Mouse (Mus musculus) thymus, adult 2 months (tissue): ENCODE data around the gene A930033H14Rik. TPM values are rescaled to one million over a fixed set of nuclear protein-coding genes. Genes with fewer than 3 reads are reported as not detected.

Experiments used
- DNase-seq: peaks from one replicate; pipeline ENCODE4 v3.0.0; 2021
- H3K27ac ChIP-seq: fragments of 200-500 bp; 2 replicates; pipeline ENCODE4 v1.5.1; 2012; ENCODE audit warnings: low read length, control low read depth; ENCODE audit not compliant: control insufficient read depth, insufficient read depth
- H3K27me3 ChIP-seq: fragments of 200-500 bp; 2 replicates; pipeline ENCODE4 v1.6.1; 2012; ENCODE audit warnings: mild to moderate bottlenecking, low read length, moderate library complexity, mixed read lengths; ENCODE audit not compliant: control insufficient read depth, insufficient read depth
- H3K36me3 ChIP-seq: fragments of 200-500 bp; 2 replicates; pipeline ENCODE4 v1.6.1; 2012; ENCODE audit warnings: mild to moderate bottlenecking, low read length, moderate library complexity; ENCODE audit not compliant: control insufficient read depth, insufficient read depth
- H3K4me1 ChIP-seq: fragments of 200-500 bp; replicated peaks from 2 replicates; pipeline ENCODE4 v1.6.1; 2012; ENCODE audit warnings: low read length; ENCODE audit not compliant: control insufficient read depth, insufficient read depth
- H3K4me3 ChIP-seq: fragments of 200-500 bp; 2 replicates; pipeline ENCODE4 v1.5.1; 2012; ENCODE audit warnings: mild to moderate bottlenecking, low read length, control low read depth, moderate library complexity; ENCODE audit not compliant: control insufficient read depth, insufficient read depth
- CTCF ChIP-seq: fragments of 200-500 bp; IDR thresholded peaks from 2 replicates; pipeline ENCODE4 v1.5.1; 2012; ENCODE audit warnings: mild to moderate bottlenecking, control low read depth, low read length, moderate library complexity, borderline replicate concordance; ENCODE audit not compliant: control insufficient read depth, poor library complexity, insufficient read depth; ENCODE audit errors: extremely low read depth
- POLR2A ChIP-seq: fragments of 200-500 bp; IDR thresholded peaks from 2 replicates; pipeline ENCODE4 v1.6.1; 2012; ENCODE audit warnings: mild to moderate bottlenecking, low read length, control low read depth, moderate library complexity; ENCODE audit not compliant: control insufficient read depth, poor library complexity, insufficient read depth; ENCODE audit errors: extremely low read depth
- WGBS: fragments of 180-500 bp; shearing (Covaris S2); methylation state at CpG from one replicate; pipeline ENCODE4 v1.1.7; 2018; 5-methylcytosine and 5-hydroxymethylcytosine counted together
- polyA plus RNA-seq: library from polyadenylated mRNA; depleted of rRNA; stranded (reverse); fragments of >200 nt; gene quantifications from 2 replicates; pipeline ENCODE4 v1.2.3, GENCODE M21; 2012; rRNA removed

Gene A930033H14Rik
- polyA plus RNA-seq = 0.28 and 0.34 TPM in 2 replicates

DNA sequence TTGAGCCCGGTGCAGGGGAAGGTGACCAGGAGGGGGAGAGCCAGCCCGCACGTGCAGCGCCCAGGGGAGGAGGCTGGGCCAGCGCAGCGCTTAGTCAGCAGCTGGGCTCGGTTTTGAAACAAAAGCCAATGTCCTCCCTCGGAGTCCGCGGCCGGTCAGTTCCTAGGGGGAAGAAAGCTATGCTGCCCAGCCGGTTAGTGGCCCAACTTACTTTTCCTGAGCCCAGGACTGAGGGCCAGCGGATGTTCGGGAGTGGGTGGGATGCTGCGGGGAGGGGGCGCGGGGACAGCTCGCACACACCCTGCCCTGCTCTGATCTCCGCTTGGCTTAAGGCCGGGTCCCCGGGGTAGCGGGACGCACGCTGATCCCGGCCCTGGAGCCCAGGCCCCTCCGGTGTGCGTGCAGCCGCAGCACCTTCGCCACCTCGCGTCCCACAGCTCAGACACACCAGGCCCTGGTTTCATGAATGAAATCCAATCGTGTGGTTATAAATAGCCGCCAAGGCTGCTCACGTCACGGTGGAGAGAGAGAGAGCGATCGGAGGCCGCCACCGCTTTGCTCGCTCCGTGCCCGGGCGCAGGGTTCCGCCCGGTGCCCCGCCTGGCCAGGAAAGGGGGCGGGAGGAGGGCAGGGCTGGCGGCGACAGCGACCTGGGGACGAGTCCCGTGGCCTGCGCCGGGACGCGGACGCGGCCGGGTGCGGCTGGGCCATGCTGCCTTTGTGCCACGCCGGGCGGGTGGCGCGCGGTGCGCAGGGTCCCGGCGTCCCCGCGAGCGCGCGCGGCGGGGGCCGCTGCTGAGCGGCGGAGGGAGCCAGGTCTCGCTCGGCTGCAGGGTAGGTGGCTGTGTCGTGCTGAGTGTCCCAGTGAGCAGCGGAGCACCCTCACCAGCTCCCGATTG lies at the start of gene A930033H14Rik:
TSS of gene A930033H14Rik (minus strand) at position 557 of the 899 bp plus-strand sequence.
- Histone ChIP-seq H3K36me3 (no peaks in the 10 kb centered on the region), H3K4me3 (peak within 1 kb of the TSS; percentile 43), H3K27me3 (peaks cover 9% of the 10 kb centered on the region; the same call in 1 of the 2 replicates), H3K4me1 (peaks cover 2% of the 10 kb centered on the region; the same call in 1 of the 2 replicates), H3K27ac (no peak within 1 kb of the TSS)
- TF ChIP-seq CTCF = no peak
- no peak for TF ChIP-seq POLR2A
- whole genome bisulfite sequencing = under 1% methylated on average over 84 of the region's 84 CpGs
- peak; percentile 34 for DNase-seq

DNA sequence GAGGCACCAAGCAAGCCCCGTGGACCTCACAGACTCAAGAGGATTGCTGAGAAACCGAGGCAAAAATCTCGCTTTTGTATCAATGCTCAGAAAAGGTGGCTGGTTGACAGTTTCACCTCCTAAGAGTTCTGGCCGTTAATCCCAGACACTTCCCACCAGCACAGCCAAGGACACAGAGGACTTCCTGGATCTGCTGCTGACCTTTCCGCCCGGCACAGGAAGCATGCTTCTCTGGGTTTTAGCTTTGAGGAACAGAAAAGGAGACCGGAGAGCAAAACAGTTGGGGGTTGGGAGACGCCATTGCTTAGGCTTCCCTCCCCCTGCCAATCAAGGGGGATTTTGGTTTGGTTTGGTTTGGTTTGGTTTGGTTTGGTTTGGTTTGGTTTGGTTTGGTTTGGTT lies 47.0 kb upstream of the A930033H14Rik start:
- H3K27me3 ChIP-seq = no peaks in the 10 kb centered on the region
- H3K4me1 ChIP-seq = no peaks in the 10 kb centered on the region
- H3K36me3 ChIP-seq = no peaks in the 10 kb centered on the region
- no peak overlapping the region for H3K27ac ChIP-seq
- H3K4me3 ChIP-seq = no peak overlapping the region
- no peak for TF ChIP-seq CTCF
- TF ChIP-seq POLR2A = no peak
- DNase-seq = no peak
- WGBS = 95% methylated on average over 8 of the region's 8 CpGs

DNA sequence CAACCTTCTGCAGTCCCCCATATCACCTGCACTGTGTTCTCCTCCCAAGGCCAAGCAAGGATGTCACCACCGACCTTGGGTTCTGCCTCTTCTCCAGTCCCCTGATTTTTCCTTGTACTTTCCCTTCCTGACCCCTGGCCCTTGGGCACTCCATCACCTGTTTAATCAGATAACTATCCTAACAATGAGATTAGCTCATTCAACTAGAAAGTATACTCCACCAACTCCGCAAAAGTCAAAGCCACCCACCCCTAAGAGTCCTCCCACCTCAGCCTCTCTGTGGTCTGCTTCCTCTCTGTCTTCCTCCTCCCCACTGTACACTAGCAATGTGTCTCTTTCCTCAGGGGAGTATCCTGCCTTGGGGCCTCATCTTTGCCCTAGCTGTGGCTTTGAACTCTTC lies 46.3 kb upstream of the A930033H14Rik start:
- Histone ChIP-seq H3K27ac (no peak overlapping the region), H3K36me3 (no peaks in the 10 kb centered on the region), H3K27me3 (no peaks in the 10 kb centered on the region), H3K4me1 (no peaks in the 10 kb centered on the region), H3K4me3 (no peak overlapping the region)
- WGBS = 44% methylated on average over 2 of the region's 2 CpGs
- TF ChIP-seq CTCF (no peak), POLR2A (no peak)
- no peak for DNase-seq

DNA sequence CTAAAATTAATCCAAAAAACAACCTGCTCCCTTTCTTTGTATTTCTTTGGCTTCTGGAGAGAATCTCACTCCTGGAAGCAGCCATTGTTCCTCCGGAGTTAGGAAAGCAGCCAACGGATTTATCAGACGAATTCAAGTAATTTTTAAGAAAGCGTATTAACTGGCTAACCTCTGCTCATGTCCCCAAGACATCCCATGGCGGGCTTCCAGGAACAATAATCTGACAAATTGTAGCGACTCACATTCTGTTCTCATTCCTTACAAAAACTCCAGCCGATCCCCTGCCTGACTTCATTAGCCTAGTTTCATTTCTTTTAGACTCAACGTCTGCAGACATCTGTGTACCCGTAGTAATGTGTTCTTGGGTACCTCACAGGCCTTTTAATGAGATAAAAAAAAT lies 45.7 kb upstream of the A930033H14Rik start:
- Histone ChIP-seq H3K4me3 (no peak overlapping the region), H3K27me3 (no peaks in the 10 kb centered on the region), H3K27ac (no peak overlapping the region), H3K36me3 (no peaks in the 10 kb centered on the region), H3K4me1 (no peaks in the 10 kb centered on the region)
- no peak for DNase-seq
- WGBS = 92% methylated on average over 9 of the region's 9 CpGs
- no peak for TF ChIP-seq POLR2A
- no peak for TF ChIP-seq CTCF

DNA sequence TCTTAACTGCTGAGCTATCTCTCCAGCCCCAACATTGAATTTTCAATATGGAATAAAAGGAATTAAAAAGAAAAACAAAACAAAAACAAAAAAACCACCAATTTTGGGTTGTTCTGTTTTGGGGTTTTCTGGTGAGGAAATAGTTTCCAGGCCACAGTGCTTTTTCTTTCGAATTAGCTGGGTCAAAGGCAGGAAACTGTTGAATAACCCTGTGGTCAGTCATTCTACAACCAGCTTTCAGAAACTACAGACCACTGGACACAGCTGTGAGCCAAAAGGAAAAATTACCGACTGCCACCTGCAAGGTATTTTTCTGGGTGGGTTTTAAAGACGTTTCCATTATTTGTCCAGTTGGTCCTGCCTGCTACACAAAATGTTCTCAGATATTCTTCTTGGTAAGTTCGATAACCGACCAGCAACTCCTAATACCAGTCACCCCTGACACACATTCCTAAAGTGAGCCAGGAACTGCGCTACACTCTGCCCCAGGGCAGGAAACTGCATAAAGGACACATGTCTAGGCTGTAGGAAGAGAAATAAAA lies 44.8 kb upstream of the A930033H14Rik start:
- H3K27me3 ChIP-seq = no peaks in the 10 kb centered on the region
- H3K4me3 ChIP-seq = no peak overlapping the region
- no peaks in the 10 kb centered on the region for H3K4me1 ChIP-seq
- 50% methylated on average over 6 of the region's 6 CpGs for WGBS
- no peaks in the 10 kb centered on the region for H3K36me3 ChIP-seq
- no peak overlapping the region for H3K27ac ChIP-seq
- DNase-seq = no peak
- no peak for TF ChIP-seq CTCF
- TF ChIP-seq POLR2A = no peak

DNA sequence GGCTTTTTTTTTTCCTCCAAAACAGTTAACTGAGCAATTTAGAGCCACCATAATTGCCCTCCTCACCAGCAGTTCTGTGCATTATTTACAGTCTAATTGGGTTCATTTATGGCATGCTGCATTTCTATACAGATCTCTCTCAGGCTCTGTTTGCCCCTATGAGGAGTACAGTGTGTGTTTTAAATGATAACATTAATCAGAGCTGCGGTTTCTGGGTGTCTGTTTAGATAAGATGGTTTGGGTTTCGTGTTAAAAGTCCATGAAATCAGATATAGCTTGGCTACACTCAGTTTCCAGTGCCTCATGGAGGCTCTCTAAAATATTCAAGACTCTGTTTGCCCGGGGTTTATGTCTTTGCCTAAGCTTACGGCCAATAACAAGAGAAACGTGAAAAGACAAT lies 42.7 kb upstream of the A930033H14Rik start:
- TF ChIP-seq CTCF (no peak), POLR2A (no peak)
- H3K27me3 ChIP-seq = no peaks in the 10 kb centered on the region
- H3K4me3 ChIP-seq = no peak overlapping the region
- H3K27ac ChIP-seq = no peak overlapping the region
- H3K36me3 ChIP-seq = no peaks in the 10 kb centered on the region
- no peak for DNase-seq
- no peaks in the 10 kb centered on the region for H3K4me1 ChIP-seq
- WGBS = 92% methylated on average over 5 of the region's 5 CpGs

DNA sequence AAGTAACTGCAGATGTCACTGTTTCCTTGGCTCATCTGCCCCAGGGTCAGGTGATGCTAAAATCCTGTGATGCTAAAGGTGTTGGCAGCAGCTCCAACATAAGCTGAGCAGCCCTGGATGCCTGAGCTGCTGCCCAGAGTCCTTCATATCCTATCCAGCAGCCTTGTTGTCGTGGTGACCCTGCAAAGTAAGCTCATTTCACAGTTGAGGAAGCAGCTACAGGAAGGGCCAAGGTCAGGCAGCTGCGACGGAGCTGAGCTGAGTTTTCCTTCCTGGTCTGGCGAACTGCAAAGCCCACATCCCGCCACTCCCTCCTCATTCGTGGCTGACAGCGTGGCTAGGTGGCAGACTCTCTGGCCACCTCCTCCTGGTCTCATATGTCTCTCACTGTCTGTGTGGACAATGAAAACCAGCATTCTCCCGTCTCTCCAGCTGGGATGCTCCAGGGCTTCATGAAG lies 41.5 kb upstream of the A930033H14Rik start:
- WGBS = 11% methylated on average over 8 of the region's 8 CpGs
- Histone ChIP-seq H3K27ac (no peak overlapping the region), H3K4me1 (no peaks in the 10 kb centered on the region), H3K27me3 (no peaks in the 10 kb centered on the region), H3K36me3 (no peaks in the 10 kb centered on the region), H3K4me3 (no peak overlapping the region)
- no peak for TF ChIP-seq POLR2A
- no peak for TF ChIP-seq CTCF
- no peak for DNase-seq
